Mouse (Mus musculus) stomach, postnatal 0 days (tissue): ENCODE measurements around the gene Kank4.

Source experiments
- CTCF ChIP-seq: IDR thresholded peaks from 2 replicates; pipeline ENCODE4 v1.5.1; 2016; ENCODE audit warnings: antibody characterized with exemption, low read depth, mild to moderate bottlenecking, moderate library complexity
- EP300 ChIP-seq: optimal IDR thresholded peaks from 2 replicates; pipeline ENCODE3; 2016; ENCODE audit warnings: antibody characterized with exemption

DNA sequence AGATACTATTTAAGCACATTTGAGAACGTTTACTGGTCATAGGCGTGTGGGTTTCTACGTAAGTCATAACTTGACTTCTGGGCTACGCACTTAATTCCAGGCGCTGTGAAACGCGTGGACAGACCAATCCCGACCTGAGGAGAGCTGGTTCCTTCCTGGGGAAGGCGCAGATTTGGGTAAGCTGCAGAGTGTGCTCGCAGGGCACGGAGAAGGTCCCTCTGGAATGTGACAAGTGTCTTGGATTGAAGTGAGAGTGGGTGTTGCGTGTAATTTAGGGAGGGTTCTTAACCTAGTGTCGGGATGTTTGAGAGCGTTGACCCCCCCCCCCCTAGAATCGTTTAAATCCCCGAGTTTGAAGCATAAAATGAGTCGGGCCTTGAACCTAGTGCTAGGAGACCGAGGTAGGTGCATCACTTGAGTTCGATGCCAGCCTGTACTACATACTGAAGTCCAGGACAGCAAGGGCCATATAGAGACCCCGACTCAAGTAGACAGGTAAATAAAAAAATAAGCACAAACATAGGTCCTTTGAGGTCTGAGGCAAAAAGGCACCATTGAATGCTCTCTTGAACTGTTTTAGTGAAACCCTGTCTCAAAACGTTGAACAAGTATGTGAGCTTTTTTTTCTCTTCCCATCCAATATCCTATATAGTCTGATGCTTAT lies 89.9 kb downstream of the Kank4 start:
- TF ChIP-seq CTCF (no peak), EP300 (no peak)
